Mouse (Mus musculus) G1E-ER4 (cell line): ENCODE results near the gene Mrps2. TPM values are rescaled to one million over a fixed set of nuclear protein-coding genes. Genes with fewer than 3 reads are reported as not detected.

Experiments used
- GATA1 ChIP-seq: IDR thresholded peaks from one replicate; pipeline ENCODE4 v1.8.0; 2012; ENCODE audit warnings: low read length, inconsistent platforms
- polyA plus RNA-seq: library from polyadenylated mRNA; stranded (reverse); fragments of >175 nt; gene quantifications from 2 replicates; pipeline ENCODE4 v1.2.3, GENCODE M21; 2012

Mrps2 gene
- polyA plus RNA-seq, 1 experiment: 92.9 TPM

GRCm38 (mm10) chr2:28465836-28466518, 1.9 kb upstream of the Mrps2 start, which contains the start of gene 1700007K13Rik:
1700007K13Rik (minus strand) TSS chr2:28466332.
- no peak for TF ChIP-seq GATA1

- TF ChIP-seq GATA1: no peak
Measured at GRCm38 (mm10) chr2:28468486-28469225, 790 bp downstream of the Mrps2 start.

DNA sequence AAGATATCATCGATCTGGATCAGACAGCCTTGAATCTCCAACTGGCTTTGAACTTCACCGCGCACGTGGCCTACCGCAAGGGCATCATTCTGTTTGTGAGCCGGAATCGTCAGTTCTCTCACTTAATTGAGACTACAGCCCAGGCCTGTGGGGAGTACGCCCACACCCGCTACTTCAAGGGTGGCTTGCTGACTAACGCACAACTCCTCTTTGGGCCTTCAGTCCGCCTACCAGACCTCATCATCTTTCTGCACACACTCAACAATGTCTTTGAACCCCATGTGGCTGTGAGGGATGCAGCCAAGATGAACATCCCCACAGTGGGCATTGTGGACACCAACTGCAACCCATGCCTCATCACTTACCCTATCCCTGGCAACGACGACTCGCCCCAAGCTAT, 1.6 kb downstream of the Mrps2 start:
- TF ChIP-seq GATA1: no peak

DNA sequence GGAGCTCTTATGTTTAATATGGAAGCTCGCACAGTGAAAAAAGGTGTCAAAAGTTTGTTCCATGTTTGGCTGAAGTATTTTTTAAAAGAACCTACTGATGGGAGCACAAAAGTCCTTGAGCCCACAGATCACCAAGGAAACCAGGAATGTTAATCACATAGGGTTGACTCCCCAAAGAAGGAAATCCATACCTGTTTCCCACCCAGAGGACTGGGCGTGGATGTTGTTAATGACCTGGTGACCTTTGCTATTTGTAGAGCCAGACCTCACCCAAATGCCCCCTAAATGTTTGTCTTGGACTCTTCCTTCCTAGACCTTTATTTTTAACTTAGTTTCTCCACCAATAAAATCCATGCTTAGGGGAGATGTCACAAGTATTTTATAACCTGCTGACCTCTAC, 2.7 kb downstream of the Mrps2 start:
- TF ChIP-seq GATA1: no peak

DNA sequence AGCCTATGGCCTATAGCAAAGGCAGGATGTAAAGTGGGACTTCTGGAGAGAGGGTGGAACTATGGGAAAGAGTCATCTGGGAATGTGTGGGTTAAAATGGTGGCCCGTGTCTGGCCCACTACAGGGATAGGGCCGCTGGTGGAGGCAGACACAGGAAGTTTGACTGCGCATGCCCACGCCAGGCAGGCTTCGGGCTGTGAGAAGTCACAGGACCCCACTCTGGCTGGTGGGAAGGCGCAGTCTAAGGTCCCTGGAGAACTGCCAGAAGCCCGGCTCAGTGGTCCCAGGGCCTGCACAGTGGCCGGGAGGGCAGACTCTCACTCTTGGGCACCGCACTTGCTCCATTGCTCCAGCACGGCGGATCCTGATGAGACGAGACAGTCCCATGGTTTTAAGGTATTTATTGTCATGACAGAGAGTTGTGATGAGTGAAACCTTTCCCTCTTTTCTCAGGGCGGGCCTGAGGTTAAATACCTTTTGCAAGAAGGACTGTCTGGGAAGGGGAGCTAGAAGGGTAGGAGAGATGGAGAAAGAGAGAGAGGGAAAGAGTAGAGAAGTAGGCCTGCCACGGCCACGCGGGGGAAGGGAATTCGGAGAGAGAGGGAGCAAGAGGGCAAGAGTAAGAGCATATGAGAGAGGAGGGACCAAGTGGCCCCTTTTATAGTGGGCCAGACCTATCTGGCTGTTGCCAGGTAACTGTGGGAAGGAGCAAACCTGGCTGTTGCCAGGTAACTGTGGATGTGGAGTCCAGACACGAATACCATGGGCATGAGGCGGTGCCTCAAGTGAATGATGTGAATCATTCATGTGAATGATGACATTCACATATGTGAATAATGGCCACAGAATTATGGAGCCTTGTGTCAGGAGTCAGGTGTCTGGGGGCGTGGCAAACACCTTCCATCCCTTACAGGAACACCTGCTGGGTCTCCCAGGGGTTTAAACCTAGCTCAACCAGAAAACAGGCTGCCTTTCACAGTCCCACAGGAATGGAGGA, 11.6 kb downstream of the Mrps2 start:
- no peak for TF ChIP-seq GATA1

- TF ChIP-seq GATA1: no peak
Measured at GRCm38 (mm10) chr2:28483861-28484260, 16.0 kb downstream of the Mrps2 start.

GRCm38 (mm10) chr2:28494521-28494920, 26.7 kb downstream of the Mrps2 start:
- TF ChIP-seq GATA1: no peak

GRCm38 (mm10) chr2:28495207-28495756, 27.4 kb downstream of the Mrps2 start:
- TF ChIP-seq GATA1: no peak

GRCm38 (mm10) chr2:28495801-28496595, 28.1 kb downstream of the Mrps2 start:
- TF ChIP-seq GATA1: no peak

DNA sequence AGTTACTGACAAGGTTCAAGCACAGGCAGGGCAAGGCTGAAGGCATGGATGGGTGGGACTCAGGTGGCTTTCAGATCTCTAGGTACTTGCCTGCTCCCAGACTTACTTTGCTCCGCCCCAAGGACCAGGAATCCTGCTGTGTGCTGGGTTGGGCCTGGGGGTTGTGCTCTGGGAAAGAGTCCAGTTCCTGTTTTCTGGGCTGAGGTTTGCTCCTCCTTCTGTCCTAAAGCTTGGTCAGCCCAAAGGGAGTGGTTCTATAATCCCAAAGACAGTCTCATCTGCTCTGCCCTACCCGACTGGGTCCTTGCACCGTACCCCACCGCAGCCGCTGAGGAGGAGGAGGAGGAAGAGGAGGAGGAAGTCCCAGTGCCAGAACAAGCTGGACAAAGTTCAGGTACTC, 28.8 kb downstream of the Mrps2 start, which contains the start of gene Gbgt1:
Gene Gbgt1, plus strand, starts transcription at position 221 of the 400 bp plus-strand sequence.
- no peak for TF ChIP-seq GATA1

DNA sequence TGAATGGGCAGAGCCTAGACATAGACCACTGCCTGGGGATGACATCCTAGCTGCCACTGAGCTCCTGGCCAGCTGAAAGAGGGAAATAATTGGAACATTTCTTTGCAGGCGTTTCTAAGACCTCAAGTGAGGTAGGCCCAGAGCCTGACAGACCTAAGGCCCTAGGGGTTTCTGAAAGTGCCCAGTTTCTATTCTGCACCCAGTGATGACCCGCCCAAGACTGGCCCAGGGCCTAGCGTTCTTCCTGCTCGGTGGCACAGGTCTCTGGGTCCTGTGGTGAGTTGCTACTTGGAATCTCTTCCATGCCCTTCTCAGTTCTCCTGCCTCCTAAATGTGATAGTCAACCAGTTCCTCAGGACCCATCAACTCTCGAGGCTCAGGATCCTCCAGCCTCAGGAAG, 29.7 kb downstream of the Mrps2 start:
- no peak for TF ChIP-seq GATA1

- TF ChIP-seq GATA1: no peak
Measured at GRCm38 (mm10) chr2:28498431-28498830, 30.6 kb downstream of the Mrps2 start.

GRCm38 (mm10) chr2:28502987-28503386, 35.1 kb downstream of the Mrps2 start:
- TF ChIP-seq GATA1: no peak

DNA sequence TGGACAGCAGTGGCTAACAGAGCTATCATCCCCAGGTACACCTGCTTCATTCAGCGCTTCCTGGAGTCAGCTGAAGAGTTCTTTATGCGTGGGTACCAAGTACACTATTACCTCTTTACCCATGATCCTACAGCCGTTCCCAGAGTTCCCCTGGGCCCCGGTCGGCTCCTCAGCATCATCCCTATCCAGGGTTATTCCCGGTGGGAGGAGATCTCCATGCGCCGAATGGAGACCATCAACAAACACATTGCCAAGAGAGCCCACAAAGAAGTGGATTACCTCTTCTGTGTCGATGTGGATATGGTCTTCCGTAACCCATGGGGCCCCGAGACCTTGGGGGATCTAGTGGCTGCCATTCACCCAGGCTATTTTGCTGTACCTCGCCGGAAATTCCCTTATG, 36.8 kb downstream of the Mrps2 start:
- TF ChIP-seq GATA1: no peak
